Mouse (Mus musculus) layer of hippocampus, postnatal 25 days (tissue): ENCODE data around the gene Ncl. TPM values are rescaled to one million over a fixed set of nuclear protein-coding genes. Genes with fewer than 3 reads are reported as not detected.
"Not testable (repeated sequence)": the region's sequence is repeated elsewhere in the genome, so short reads cannot be mapped to it uniquely, and the experiment has no call there.

Experiments used
- DNase-seq, 2 experiments: peaks; one replicate each; pipeline ENCODE4 v3.0.0; 2022; ENCODE audit warnings: mixed read lengths in 2 of 2, low spot score in 1 of 2; ENCODE audit errors: extremely low spot score in 1 of 2
- total RNA-seq, 2 experiments: library from RNA; stranded (reverse); gene quantifications; 2 replicates each; pipeline ENCODE4 v1.2.3; 2021

Ncl gene
- total RNA-seq, 2 experiments from 2014 or later: 126 to 148 TPM

DNA sequence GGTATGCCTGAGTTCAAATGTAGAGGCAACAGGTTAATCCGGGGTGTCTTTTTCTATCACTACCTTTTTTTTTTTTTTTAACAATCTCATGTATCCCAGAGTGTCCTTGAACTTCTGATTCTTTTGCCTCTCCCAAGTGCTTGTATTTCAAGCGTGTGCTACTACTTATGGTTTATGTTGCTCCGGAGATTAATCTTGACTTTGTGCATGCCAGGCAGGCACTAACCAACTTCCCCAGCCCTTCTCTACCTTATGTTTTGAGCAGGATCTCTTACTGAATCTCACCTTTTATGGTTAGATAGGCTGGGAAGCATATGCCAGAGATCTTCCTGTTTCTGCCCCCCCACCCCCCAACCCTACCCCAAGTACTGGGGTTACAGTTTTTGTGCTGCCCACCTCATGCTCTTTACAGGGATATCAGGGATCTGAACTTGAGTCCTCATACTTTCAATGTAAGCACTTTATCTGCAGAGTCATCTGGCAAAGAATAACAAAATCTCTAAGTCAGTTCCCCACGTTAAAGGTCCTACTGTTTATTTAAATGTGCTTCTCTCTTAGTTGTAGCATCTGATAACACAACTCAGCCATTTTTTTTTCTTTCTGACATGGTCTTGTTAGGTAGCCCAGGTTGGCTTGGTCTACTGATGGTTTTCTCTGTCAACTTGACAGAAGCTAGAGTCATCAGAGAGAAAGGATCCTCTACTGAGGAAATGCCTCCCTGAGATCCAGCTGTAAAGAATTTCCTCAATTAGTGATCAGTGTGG, 2.8 kb upstream of the Ncl start:
- no peak for DNase-seq

DNA sequence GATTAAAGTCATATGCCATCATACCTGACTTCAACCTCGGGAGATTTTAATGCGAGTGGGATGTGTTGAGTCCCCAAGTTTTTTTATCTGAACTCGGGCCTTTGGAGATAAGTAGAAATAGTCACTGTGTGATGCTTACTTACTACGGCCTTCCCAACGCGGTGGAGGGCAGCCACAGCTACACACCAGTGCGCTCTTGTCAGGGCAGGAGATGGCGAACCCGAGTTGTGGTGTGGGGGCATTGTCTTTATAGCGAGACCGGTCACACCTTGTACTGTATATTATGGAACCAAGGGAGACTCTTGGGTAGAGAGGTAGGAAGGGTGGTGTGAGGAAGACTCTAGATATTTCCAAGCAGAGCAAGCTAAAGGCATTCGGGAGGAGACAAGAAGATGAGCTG, 1.2 kb upstream of the Ncl start:
- DNase-seq: no peak

DNA sequence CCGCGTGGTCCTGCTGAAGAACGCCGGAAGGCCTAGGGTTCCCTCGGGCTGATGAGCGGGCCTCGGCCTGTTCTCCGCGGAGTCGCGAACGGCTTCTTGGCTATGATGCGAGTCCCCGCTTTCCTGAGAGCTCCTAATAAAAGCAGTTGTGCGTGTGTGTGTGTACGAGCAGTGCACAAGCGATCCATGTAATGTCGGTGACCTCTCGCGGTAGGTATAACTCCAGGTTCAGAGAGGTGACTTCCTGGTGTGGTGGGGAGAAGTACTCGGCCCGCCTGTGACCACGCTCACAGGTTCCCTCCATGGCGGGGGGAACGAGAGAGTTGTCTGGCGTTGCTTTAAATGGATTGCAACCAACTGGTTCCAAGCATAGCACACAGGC, 589 bp upstream of the Ncl start:
- DNase-seq: no peak

DNA sequence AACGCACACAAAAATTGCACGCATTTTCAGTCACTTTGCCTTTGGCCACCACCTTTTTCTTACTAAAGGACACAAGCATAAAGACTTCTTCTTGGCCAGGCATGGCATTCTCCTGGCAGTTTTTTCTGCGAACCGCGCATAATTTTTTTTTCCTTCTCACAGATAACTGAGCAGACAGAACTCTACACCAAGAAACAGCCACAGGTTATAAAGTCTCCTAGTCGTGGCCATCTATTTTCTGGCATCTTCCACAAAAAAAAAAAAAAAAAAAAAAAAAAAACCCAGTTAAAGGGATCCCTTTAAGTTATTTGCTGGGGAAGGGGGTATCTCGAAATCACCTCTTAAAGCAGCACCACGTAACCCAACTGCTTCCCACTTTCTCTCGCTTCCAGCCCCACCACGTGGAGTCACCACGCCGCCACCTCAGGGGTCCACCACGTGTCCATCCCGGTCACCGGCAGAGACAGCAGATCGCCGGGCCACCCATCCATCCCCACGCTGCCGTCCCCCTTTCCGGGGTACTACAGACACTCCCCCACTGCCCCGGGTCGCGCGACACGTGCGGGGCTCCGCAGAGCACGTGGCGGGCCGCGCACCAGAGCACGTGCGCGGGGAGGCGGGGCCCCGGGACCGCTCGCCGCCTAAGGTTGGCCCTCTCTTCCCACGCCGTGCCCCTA, 833 bp downstream of the Ncl start:
- DNase-seq: no peak

DNA sequence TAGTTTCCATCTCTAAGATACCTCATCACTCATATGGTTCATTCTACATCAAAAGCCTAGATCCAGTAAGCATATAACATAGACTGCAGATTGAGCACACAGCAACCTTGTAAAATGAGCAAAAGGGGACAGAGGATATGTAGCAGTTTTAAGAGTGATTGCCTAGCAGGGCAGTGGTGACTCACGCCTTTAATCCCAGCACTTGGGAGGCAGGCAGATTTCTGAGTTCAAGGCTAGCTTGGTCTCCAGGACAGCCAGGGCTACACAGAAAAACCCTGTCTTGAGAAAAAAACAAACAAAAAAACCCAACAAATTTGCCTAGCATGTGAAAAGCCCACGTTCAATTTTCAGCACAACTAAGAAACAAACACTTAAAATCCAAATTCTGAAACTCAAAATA, 5.0 kb downstream of the Ncl start:
- DNase-seq: no peak

DNA sequence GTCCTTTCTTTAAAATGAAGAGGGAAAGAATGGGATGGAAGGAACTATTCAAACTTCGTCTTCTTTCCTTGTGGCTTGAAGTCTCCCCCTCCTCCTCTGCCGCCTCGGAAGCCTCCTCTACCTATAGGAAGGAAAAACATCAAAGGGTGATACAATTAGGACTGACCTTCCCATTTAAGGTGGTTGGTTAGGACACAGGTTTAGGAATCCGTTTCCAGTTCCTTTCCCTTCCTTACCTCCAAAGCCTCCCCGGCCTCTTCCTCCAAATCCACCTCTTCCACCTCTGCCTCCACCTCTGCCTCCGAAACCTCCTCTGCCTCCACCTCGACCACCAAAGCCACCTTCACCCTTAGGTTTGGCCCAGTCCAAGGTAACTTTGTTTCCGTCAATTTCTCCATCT, 8.6 kb downstream of the Ncl start:
- DNase-seq: no peak

DNA sequence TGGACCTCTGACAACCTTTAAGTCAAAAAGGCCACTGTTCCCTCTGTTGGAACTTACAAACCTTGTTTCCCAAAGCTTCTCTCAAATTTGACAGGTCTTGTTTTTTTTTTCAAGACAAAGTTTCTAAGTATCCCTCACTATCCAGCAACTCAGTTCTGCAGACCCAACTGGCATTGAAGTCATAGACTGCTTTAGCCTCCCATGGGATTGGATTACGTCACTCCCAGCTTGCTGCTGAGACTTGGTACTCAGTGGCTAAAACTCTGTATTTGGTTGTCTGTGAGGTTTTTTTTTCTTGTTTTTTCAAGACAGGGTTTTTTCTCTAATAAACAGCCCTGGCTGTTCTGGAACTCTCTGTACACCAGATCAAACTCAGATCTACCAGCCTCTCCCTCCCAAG, 9.5 kb downstream of the Ncl start:
- DNase-seq: no peak

DNA sequence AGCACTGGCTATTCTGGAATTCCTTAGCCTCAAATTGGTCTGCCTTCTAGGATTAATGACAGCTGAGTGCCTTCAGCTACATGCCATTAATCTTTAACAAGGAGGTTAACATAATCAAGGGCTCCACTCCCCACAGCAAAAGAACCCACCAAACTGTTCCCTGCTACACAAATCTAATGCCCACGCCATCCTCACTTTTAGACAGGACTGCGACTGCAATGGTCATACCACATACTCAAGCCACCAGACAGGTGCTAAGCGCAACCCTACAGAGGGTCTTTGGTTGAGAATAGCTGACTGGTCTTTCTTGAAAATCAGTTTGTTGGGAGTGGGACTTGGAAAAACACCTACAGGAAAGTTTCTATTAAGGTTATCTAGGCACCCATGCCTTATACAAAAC, 10.0 kb downstream of the Ncl start:
- no peak for DNase-seq

DNA sequence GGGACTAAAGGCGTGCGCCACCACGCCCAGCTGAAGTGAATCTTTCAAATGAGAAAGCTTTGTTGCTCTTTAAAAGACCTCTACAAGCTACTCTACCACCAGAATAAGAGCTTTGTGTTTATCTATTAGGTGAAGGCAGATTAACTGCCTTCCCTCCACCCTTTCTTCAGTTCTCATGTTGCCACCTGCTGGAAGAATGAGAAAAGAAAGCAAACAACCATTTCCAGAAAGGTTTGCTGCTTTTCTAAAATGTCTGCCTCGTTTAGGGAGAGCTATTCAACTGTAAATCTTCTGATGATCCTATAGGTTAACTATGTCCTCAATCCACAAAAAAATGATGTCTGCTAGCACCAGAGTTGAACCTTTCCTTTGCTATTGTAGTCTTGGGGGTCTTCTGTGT, 10.4 kb downstream of the Ncl start:
- no peak for DNase-seq

DNA sequence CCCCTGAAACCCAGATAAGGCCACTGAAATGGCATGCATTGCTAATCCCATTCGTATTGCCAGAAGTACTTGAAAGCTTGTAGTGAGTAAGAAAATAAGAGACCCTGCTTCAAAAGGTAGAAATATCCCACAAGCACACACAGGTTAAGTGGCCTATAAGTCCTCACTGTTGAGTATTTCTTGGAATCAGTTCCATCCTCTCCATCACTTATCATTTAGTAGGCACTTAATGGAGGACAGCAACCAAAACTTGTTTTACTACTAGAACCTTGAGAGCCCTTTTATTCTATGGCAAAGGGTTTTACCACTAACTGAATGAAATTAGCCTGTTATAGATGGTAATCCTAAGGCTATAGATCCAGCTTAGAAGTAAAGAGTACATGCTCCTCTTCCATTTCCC, 11.1 kb downstream of the Ncl start:
- DNase-seq: no peak

DNA sequence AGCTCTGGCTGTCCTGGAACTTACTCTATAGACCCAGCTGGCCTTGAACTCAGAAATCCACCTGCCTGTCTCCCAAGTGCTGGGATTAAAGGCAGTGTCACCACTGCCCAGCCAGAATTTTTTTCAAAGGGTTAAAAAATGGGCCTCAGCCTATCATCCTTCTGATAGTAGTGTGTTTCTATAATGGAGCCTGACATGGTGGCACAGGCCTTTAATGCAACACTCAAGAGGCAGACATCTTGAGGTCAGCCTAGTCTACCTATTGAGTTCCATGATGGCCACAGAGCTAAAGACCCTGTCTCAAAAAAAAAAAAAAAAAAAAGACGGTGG, 11.5 kb downstream of the Ncl start:
- DNase-seq: no peak

DNA sequence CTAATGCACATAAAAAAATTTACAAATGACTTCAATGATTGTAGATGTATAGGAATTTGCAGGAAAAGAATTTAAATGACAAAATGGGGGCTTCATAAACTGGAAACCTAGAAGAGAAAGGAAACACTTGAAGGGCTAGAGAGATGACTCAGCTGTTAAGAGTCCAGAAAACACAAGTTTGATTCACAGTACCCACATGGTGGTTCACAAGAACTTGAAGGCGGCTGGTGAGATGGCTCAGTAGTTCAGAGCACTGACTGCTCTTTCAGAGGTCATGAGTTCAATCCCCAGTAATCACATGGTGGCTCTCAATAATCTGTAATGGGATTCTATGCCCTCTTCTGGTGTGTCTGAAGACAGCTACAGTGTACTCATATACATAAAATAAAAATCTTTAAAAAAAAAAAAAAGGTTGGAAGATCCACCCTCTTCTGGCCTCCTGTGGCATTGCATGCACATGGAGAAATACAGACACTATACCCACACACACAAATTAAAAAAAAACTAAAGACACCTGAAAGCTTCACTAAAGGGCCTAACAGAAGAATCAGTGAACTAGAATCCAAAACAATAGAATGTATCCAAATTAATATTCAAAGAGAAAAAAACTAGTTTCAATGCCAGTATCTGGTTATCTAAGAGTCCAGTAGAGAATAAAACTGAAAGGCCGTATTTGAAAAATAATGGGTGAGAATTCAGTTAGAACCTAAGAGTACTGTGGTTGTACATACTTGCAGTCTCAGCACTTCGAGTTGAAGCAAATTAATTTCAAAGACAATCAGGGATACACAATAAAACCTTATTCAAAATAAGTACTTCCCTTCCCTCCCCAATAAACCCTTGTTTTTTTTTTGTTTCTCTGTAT, 12.1 kb downstream of the Ncl start:
- no peak for DNase-seq

DNA sequence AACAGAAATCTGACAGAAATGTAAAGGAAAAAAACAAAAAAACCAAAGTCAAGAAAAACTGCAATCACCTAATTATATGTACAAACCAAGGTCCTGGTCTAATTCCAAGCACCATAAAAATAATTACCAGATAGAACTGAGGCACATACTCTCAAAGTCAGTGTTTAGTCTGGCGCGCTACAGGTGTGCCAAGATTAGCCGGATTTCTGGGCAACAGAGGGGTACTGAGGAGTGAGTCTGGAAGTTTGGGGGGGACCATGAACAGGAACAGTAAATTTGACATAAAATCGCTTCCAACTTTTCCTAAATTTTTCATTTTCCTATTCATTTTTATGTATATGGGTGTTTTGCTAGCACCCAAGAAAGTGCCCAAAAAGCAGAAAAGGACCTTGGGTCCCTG, 13.2 kb downstream of the Ncl start:
- DNase-seq: no peak

DNA sequence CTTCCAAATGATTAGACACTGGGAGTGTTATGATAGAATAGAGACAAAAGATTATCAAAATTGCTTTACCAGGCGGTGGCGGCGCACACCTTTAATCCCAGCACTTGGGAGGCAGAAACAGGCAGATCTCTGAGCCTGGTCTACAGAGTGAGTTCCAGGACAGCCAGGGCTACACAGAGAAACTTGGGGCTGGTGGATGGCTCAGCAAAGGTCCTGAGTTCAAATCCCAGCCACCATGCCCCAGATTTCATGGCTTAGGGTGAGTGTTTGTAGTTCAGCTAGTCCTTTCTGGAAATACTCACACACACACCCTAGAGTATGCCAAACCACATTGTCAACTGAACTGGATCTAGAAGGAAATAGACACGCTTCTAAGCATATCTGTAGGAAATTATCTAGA, 14.1 kb downstream of the Ncl start:
- no peak for DNase-seq

DNA sequence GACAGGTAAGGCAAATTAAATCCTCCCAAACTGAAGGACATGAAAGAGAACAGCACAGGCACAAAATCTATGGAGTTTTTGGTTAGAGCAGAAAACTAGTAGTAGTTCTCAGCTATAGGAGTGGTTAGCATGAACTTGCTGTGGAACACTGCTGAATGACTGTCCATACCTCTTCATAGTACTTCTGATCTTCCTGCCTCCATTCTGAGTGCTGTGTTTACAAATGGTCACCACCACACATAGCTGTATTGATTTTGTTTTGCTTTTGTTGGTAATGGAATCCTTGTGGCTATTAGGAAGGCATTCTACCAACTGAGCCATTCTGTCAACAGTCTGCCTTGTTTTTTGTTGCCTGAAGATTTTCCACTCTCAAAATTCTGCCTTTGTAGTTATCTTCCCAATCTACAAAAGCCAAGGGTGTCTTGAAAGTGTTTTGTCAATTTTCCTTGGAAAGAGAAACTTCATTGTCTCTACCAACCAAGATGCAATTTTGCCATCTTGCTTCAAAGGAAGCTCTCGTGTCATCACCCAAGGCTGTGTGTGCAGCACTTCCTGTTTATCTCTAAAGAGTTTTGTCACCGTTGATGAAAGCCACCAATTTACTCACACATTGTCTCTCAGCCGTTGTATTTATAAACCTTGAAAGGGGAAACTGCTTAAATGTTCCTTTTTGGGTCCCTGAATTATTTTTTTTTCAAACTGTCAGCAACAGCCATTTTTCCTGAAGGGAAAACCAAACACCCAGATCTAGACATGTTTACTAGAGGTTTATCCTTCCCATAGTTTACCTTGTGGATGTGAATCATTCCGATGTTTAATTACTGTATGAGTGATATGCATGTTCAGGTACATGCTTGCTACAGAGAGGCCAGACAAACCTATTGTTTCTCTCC, 15.0 kb downstream of the Ncl start:
- DNase-seq: no peak

DNA sequence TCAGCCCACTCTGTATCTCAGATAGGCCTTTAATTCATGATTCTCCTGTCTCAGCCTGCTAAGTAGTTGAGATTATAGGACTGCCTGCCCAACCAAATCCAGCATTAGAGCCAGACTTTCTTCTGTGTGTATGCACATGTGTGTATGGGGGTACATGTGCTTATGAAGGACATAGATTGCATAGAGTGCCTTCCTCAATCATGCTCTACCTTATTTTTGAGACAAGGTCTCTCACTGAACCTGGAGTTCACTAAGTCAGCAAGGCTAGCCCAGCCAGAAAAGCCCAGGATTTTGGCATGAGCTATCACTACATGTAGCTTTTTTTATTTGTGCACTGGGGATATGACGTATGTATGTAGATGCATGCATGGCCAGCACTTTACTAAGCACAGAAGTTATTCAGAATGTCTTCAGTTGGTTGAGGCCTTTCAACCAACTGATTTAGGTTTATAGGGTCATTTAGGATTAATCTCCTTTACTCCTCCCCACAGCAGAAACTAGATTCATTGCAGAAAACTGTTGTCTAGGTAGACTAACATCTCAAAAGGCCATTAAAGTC, 16.0 kb downstream of the Ncl start:
- DNase-seq: no peak

DNA sequence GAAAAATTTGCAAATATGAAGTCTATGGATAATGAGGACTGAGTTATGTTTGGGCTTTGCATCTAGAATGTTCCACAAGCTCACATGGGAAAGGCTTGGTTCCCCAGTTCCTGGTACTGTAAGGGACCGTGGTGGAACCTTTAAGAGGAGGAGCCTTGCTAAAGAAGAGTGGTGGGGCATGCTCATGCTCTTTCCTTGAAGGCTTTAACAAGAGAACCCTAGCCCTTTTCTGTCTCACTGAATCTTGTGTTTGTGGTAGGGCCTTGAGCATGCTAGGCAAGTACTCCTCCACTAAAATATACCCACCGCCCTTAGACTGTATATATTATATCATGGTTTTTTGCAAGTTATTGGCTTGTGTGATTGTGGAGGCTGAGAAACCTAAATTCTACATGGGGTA, 16.8 kb downstream of the Ncl start:
- no peak for DNase-seq

DNA sequence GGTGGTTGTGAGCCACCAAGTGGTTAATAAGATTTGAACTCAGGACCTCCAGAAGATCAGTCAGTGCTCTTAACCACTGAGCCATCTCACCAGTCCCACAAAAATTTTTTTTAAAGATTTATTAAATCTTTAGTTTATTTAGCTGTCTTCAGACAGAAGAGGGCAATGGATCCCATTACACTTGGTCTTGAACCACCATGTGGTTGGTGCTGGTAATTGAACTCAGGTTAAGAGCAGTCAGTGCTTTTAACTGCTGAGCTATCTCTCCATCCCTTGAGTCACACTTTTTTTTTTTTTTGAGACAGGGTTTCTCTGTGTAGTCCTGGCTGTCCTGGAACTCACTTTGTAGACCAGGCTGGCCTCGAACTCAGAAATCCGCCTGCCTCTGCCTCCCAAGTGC, 18.1 kb downstream of the Ncl start:
- DNase-seq: not testable (repeated sequence)

DNA sequence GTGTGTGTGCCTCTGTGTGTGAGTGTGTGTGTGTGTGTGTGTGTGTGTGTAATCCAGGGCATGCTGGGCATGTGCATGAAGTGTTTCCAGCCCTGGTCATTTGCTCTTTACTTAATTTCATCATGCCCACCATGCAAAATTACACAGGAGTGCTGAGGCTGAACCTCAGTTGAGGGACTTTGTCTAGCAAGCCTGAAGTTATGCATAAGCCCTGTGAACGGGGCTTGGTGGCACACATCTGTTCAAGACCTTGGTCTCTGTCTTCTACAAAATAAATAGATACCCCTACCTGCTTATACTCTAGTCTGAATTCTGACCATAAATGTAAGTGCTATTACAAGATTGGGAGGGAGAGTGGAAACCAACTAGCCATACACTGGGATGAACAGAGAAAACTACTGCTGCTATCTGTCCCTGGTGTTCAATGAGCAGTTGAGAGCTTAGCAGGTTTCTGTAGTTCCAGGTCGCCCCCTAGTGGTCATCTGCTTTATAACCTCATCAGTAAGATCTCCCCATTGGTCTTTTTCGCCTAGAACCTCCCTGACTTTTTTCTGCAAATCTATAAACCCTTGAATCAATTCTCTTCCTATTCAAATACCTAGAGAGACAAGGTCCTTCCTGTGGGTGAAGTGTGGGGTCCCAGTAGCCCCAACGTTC, 19.9 kb downstream of the Ncl start:
- peak; percentile 69 to 95 for DNase-seq

DNA sequence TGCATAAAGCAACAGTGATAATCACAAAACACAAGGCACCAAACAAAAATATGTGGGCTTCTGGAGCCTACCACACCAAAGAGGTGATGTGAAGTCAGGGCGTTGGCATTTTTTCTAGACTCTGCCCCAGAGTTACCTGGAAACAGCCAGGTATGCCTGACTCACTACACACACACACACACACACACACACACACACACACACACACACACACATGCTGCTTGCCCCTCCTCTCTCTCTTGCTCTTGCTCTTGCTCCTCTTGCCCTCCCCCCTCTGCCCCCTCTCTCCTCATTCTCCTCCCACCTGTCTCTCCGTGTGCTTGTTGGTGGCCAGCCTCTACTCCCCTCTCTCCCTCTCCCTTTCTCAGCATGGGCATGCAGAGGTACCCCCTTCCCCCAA, 22.9 kb downstream of the Ncl start:
- no peak for DNase-seq
